10 mouse cellular contexts compared by ENCODE assay signal in the genomic region with DNA sequence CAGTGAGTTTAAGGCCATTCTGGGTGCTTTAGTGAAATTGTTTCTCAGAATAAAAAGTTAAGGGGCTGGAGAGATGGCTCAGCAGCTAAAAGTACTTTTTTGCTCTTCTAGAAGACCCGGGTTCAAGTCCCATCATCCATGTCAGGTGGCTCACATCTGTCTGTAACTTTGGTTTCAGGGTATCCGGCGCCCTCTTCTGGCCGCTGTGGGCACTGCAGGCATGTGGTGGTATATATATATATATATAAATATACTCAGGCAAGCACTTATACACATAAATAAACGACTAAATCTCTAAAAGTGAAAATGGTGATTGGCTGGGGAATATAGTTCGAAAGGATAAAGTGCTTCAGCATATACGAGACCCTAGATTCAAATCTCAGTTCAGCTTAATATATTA.
DNase-seq lines count a peak whose midpoint lies in the region; ATAC-seq and TF ChIP-seq lines count a peak whose summit lies in the region.
"Had no signal": no experiment of that assay in that cellular context is flagged by ENCODE, and none has a peak within 500 bp of the region (broad histone marks: within the 10 kb centered on the region; RNA-seq: fewer than 3 reads in every experiment).

No protein-coding gene starts in this region.

- no peak overlapping the region for H3K4me3 ChIP-seq in kidney, adult 2 months (ENCODE audit: insufficient read depth, low read depth, low read length)
- no peak overlapping the region for H3K4me3 ChIP-seq in kidney, embryonic 16.5 days (ENCODE audit: low read length)
- no peak overlapping the region for H3K4me3 ChIP-seq in spleen, adult 2 months (ENCODE audit: extremely low read depth, insufficient read depth, insufficient read length)
- no peak overlapping the region for H3K4me3 ChIP-seq in bone marrow macrophage, adult 2 months (ENCODE audit: insufficient read depth, low read length)
- H3K4me3 ChIP-seq: heart, embryonic 15.5 days had no signal

- H3K9ac ChIP-seq in kidney, embryonic 16.5 days (replicated peaks; ENCODE audit: low read length) = no peak overlapping the region
- H3K9ac ChIP-seq: heart, embryonic 15.5 days had no signal

- peak; percentile 38; the same call in 1 of the 2 replicates for TF ChIP-seq CTCF in kidney, adult 2 months (conservative IDR thresholded peaks at IDR 0.05; ENCODE audit: insufficient read depth, insufficient read length, low read depth, low read length)
- TF ChIP-seq CTCF in spleen, adult 2 months (IDR thresholded peaks at IDR 0.05; ENCODE audit: extremely low read depth, insufficient read depth, insufficient read length, insufficient replicate concordance) = peak; percentile 16; the same call in 1 of the 2 replicates
- peak; percentile 78 for TF ChIP-seq CTCF in bone marrow macrophage, adult 2 months (IDR thresholded peaks at IDR 0.05; ENCODE audit: low read depth, low read length)

- no peak overlapping the region for H3K27ac ChIP-seq in kidney, adult 2 months (ENCODE audit: insufficient read depth, low read depth, low read length)
- H3K27ac ChIP-seq in kidney, embryonic 16.5 days (ENCODE audit: low read length) = no peak overlapping the region
- H3K27ac ChIP-seq in spleen, adult 2 months (ENCODE audit: insufficient read depth, low read length) = no peak overlapping the region
- H3K27ac ChIP-seq in bone marrow macrophage, adult 2 months (ENCODE audit: insufficient read depth, low read depth, low read length) = no peak overlapping the region
- H3K27ac ChIP-seq: heart, embryonic 15.5 days had no signal

- 81% methylated on average over 7 of the region's 7 CpGs for WGBS in kidney, adult 2 months
- 73% methylated on average over 7 of the region's 7 CpGs for WGBS in kidney, embryonic 16.5 days
- whole genome bisulfite sequencing in spleen, adult 2 months = 81% methylated on average over 7 of the region's 7 CpGs

- no peak for DNase-seq in kidney, adult 2 months
- no peak for DNase-seq in spleen, adult 2 months (ENCODE audit: low read depth in 1 of 2, low spot score in 2 of 2)
- DNase-seq in spleen, postnatal 36 days (ENCODE audit: low spot score in 2 of 2) = no peak
- peak; percentile 57 for DNase-seq in splenic B cell, adult 2 months (ENCODE audit: low read depth, low spot score)
- DNase-seq in gastrocnemius, postnatal 4 days (ENCODE audit: low spot score in 2 of 2) = no peak
- DNase-seq in cerebellum, postnatal 25 days = no peak
- DNase-seq: adrenal gland, adult 8-10 months had no signal

- no peaks in the 10 kb centered on the region for H3K36me3 ChIP-seq in kidney, adult 2 months (ENCODE audit: control insufficient read depth, insufficient read depth, low read length)
- no peaks in the 10 kb centered on the region for H3K36me3 ChIP-seq in kidney, embryonic 16.5 days (ENCODE audit: insufficient read depth, low read length)
- H3K36me3 ChIP-seq in spleen, adult 2 months (ENCODE audit: control insufficient read depth, insufficient read depth, low read length) = no peaks in the 10 kb centered on the region
- no peaks in the 10 kb centered on the region for H3K36me3 ChIP-seq in splenic B cell, adult 2 months (ENCODE audit: control insufficient read depth, insufficient read depth, low read length, poor library complexity, severe bottlenecking)
- H3K36me3 ChIP-seq: heart, embryonic 15.5 days had no signal

- no peaks in the 10 kb centered on the region for H3K4me1 ChIP-seq in kidney, adult 2 months (ENCODE audit: control insufficient read depth, insufficient read depth, low read length)
- no peaks in the 10 kb centered on the region for H3K4me1 ChIP-seq in kidney, embryonic 16.5 days (ENCODE audit: insufficient read depth, low read length)
- H3K4me1 ChIP-seq in spleen, adult 2 months (ENCODE audit: control insufficient read depth, insufficient read depth, insufficient read length) = no peaks in the 10 kb centered on the region
- H3K4me1 ChIP-seq in bone marrow macrophage, adult 2 months (ENCODE audit: control insufficient read depth, insufficient read depth, low read length) = no peaks in the 10 kb centered on the region

- no peak overlapping the region for H3K4me2 ChIP-seq in kidney, embryonic 16.5 days (replicated peaks; ENCODE audit: low read depth, low read length)
- H3K4me2 ChIP-seq: heart, embryonic 15.5 days had no signal

- no peaks in the 10 kb centered on the region for H3K27me3 ChIP-seq in kidney, adult 2 months (replicated peaks; ENCODE audit: control insufficient read depth, insufficient read depth, low read length)
- H3K27me3 ChIP-seq in kidney, embryonic 16.5 days (ENCODE audit: insufficient read depth, low read length) = no peaks in the 10 kb centered on the region
- H3K27me3 ChIP-seq in spleen, adult 2 months (ENCODE audit: control insufficient read depth, insufficient read depth, low read length) = no peaks in the 10 kb centered on the region
- no peaks in the 10 kb centered on the region for H3K27me3 ChIP-seq in splenic B cell, adult 2 months (ENCODE audit: control insufficient read depth, insufficient read depth, low read length, poor library complexity, severe bottlenecking)
- H3K27me3 ChIP-seq: heart, embryonic 15.5 days had no signal

- no peak for ATAC-seq in kidney, embryonic 16.5 days (ENCODE audit: low FRiP score, low TSS enrichment)

- no peak for TF ChIP-seq POLR2A in kidney, adult 2 months (IDR thresholded peaks at IDR 0.05; ENCODE audit: low read depth, low read length)
- no peak for TF ChIP-seq POLR2A in spleen, adult 2 months (IDR thresholded peaks at IDR 0.05; ENCODE audit: low read depth, low read length)
- no peak for TF ChIP-seq POLR2A in bone marrow macrophage, adult 2 months (IDR thresholded peaks at IDR 0.05; ENCODE audit: borderline replicate concordance, low read depth, low read length)

- no peaks in the 10 kb centered on the region for H3K9me3 ChIP-seq in kidney, embryonic 16.5 days (ENCODE audit: low read length)
- H3K9me3 ChIP-seq: heart, embryonic 15.5 days had no signal

Comparison
In these comparisons a context has a peak if more than half of its experiments do, and no peak if none do; other contexts are left out.
1. CTCF ChIP-seq: peak in every context shown above with its lines; median percentile 78 in bone marrow macrophage, adult 2 months; 38 in kidney, adult 2 months; 16 in spleen, adult 2 months.